Mouse (Mus musculus): ENCODE measurements at regions not wholly inside any gene's neighbourhood (a gene's known extent, or its start where the extent isn't known, plus 50 kb on each side); places are given as distances from the start of the nearest gene placed in this dataset.

GRCm38 (mm10) chr10:45855514-45855913 lies 277.9 kb downstream of the Hace1 start:
- Histone ChIP-seq H3K36me3 (replicated peaks in 1 of 2; ENCODE audit: control insufficient read depth in 1 of 2, insufficient read depth in 1 of 2, low read length in 1 of 2) (no peaks in the 10 kb centered on the region), H3K4me3 (replicated peaks in 1 of 3; ENCODE audit: low read depth in 2 of 3, low read length in 2 of 3, poor library complexity in 1 of 3) (no peak overlapping the region), H3K4me2 (ENCODE audit: insufficient read depth, low read depth, poor library complexity, severe bottlenecking) (no peak overlapping the region), H3K9ac (ENCODE audit: insufficient read depth, low read depth) (no peak overlapping the region), H3K9me3 (replicated peaks; ENCODE audit: low read length) (no peaks in the 10 kb centered on the region), H3K79me2 (replicated peaks; ENCODE audit: control insufficient read depth, extremely low read depth, insufficient read depth, poor library complexity, severe bottlenecking) (no peaks in the 10 kb centered on the region), H3K27me3 (replicated peaks) (no peaks in the 10 kb centered on the region), H3K4me1 (ENCODE audit: control insufficient read depth in 1 of 2, insufficient read depth in 2 of 2) (no peaks in the 10 kb centered on the region), H3K27ac (ENCODE audit: insufficient read depth, low read depth) (no peak overlapping the region)
- dilution Hi-C loops (cut with MboI; ENCODE audit: extremely low pct_ligation_motif_present, extremely low pct_unique_long_range_greater_than_20kb, low sequenced_read_pairs): no loop called here
- TF ChIP-seq ETS1 (conservative IDR thresholded peaks at IDR 0.05; ENCODE audit: low read depth, low read length): no peak
- no peak for TF ChIP-seq NRF1 (IDR thresholded peaks at IDR 0.05; ENCODE audit: low read depth, low read length)
- TF ChIP-seq E2F4 (IDR thresholded peaks at IDR 0.05; ENCODE audit: insufficient replicate concordance, low read depth, low read length): no peak
- DNase-seq (ENCODE audit: extremely low read depth): no peak
- in situ Hi-C loops (cut with MboI; ENCODE audit: low pct_ligation_motif_present, low pct_unique_long_range_greater_than_20kb, low sequenced_read_pairs): no loop called here

DNA sequence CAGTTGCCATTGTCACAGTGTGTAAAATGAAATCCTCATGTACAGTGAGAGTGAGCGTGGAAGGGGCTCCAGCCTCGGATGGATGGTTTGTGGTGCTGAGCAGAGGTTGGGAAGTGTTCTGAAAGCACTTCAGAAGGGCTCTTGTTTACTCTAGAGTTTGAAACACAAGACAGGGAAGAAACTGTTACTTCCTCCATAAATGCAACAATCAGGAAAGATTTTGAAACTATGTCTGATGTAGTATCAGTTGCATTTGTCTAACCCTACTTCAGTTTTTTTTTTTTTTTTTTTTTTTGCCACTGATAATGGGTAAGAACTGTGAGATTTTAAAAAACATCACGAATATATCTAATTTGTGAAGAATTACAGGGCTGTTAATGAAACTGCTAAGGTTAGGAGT lies 281.5 kb downstream of the Hace1 start:
- DNase-seq (ENCODE audit: extremely low read depth): no peak
- H3K9ac ChIP-seq (ENCODE audit: insufficient read depth, low read depth): no peak overlapping the region
- no peak for TF ChIP-seq ZC3H11A (IDR thresholded peaks at IDR 0.05; ENCODE audit: low read depth, low read length)
- no peak for TF ChIP-seq CTCF (conservative IDR thresholded peaks at IDR 0.05 in 1 of 2, IDR thresholded peaks at IDR 0.05 in 1 of 2; ENCODE audit: low read depth in 2 of 2, low read length in 2 of 2)
- H3K9me3 ChIP-seq (replicated peaks; ENCODE audit: low read length): no peaks in the 10 kb centered on the region
- H3K4me2 ChIP-seq (ENCODE audit: insufficient read depth, low read depth, poor library complexity, severe bottlenecking): no peak overlapping the region
- H3K36me3 ChIP-seq (replicated peaks in 1 of 2; ENCODE audit: control insufficient read depth in 1 of 2, insufficient read depth in 1 of 2, low read length in 1 of 2): no peaks in the 10 kb centered on the region
- H3K79me2 ChIP-seq (replicated peaks; ENCODE audit: control insufficient read depth, extremely low read depth, insufficient read depth, poor library complexity, severe bottlenecking): no peaks in the 10 kb centered on the region
- H3K27ac ChIP-seq (ENCODE audit: insufficient read depth, low read depth): no peak overlapping the region
- H3K27me3 ChIP-seq (replicated peaks): no peaks in the 10 kb centered on the region
- in situ Hi-C loops (cut with MboI; ENCODE audit: low pct_ligation_motif_present, low pct_unique_long_range_greater_than_20kb, low sequenced_read_pairs) (no loop called here), dilution Hi-C loops (cut with MboI; ENCODE audit: extremely low pct_ligation_motif_present, extremely low pct_unique_long_range_greater_than_20kb, low sequenced_read_pairs) (no loop called here)
- no peak overlapping the region for H3K4me3 ChIP-seq (replicated peaks in 1 of 3; ENCODE audit: low read depth in 2 of 3, low read length in 2 of 3, poor library complexity in 1 of 3)
- no peaks in the 10 kb centered on the region for H3K4me1 ChIP-seq (ENCODE audit: control insufficient read depth in 1 of 2, insufficient read depth in 2 of 2)

GRCm38 (mm10) chr10:45859909-45860308 lies 282.3 kb downstream of the Hace1 start:
- Histone ChIP-seq H3K4me1 (ENCODE audit: control insufficient read depth in 1 of 2, insufficient read depth in 2 of 2) (no peaks in the 10 kb centered on the region), H3K79me2 (replicated peaks; ENCODE audit: control insufficient read depth, extremely low read depth, insufficient read depth, poor library complexity, severe bottlenecking) (no peaks in the 10 kb centered on the region), H3K27me3 (replicated peaks) (no peaks in the 10 kb centered on the region), H3K9me3 (replicated peaks; ENCODE audit: low read length) (no peaks in the 10 kb centered on the region), H3K4me2 (ENCODE audit: insufficient read depth, low read depth, poor library complexity, severe bottlenecking) (no peak overlapping the region), H3K9ac (ENCODE audit: insufficient read depth, low read depth) (no peak overlapping the region), H3K36me3 (replicated peaks in 1 of 2; ENCODE audit: control insufficient read depth in 1 of 2, insufficient read depth in 1 of 2, low read length in 1 of 2) (no peaks in the 10 kb centered on the region), H3K4me3 (replicated peaks in 1 of 3; ENCODE audit: low read depth in 2 of 3, low read length in 2 of 3, poor library complexity in 1 of 3) (no peak overlapping the region), H3K27ac (ENCODE audit: insufficient read depth, low read depth) (no peak overlapping the region)
- no peak for TF ChIP-seq USF1 (IDR thresholded peaks at IDR 0.05; ENCODE audit: low read depth, low read length)
- no peak for TF ChIP-seq RAD21 (IDR thresholded peaks at IDR 0.05; ENCODE audit: low read depth, low read length)
- no peak for TF ChIP-seq NELFE (IDR thresholded peaks at IDR 0.05; ENCODE audit: low read depth, low read length)
- no peak for TF ChIP-seq MAX (IDR thresholded peaks at IDR 0.05; ENCODE audit: low read length)
- no peak for TF ChIP-seq TCF12 (IDR thresholded peaks at IDR 0.05; ENCODE audit: low read depth, low read length)
- no peak for TF ChIP-seq CHD1 (IDR thresholded peaks at IDR 0.05; ENCODE audit: low read depth, low read length)
- TF ChIP-seq MXI1 (IDR thresholded peaks at IDR 0.05; ENCODE audit: low read depth, low read length): no peak
- no peak for TF ChIP-seq MAZ (IDR thresholded peaks at IDR 0.05; ENCODE audit: low read depth, low read length)
- TF ChIP-seq MAFK (IDR thresholded peaks at IDR 0.05; ENCODE audit: insufficient replicate concordance, low read length): no peak
- TF ChIP-seq E2F4 (IDR thresholded peaks at IDR 0.05; ENCODE audit: insufficient replicate concordance, low read depth, low read length): no peak
- no peak for TF ChIP-seq ETS1 (conservative IDR thresholded peaks at IDR 0.05; ENCODE audit: low read depth, low read length)
- no peak for TF ChIP-seq JUND (conservative IDR thresholded peaks at IDR 0.05; ENCODE audit: low read depth, low read length)
- dilution Hi-C loops (cut with MboI; ENCODE audit: extremely low pct_ligation_motif_present, extremely low pct_unique_long_range_greater_than_20kb, low sequenced_read_pairs) (no loop called here), in situ Hi-C loops (cut with MboI; ENCODE audit: low pct_ligation_motif_present, low pct_unique_long_range_greater_than_20kb, low sequenced_read_pairs) (no loop called here)
- DNase-seq (ENCODE audit: extremely low read depth): no peak
